Mouse (Mus musculus): ENCODE measurements around the gene Lrrc32. TPM values are rescaled to one million over a fixed set of nuclear protein-coding genes. Genes with fewer than 3 reads are reported as not detected.

The Lrrc32 gene
- total RNA-seq (2017) = not detected in 2 replicates

GRCm38 (mm10) chr7:98489131-98489530, at the start of gene Lrrc32:
Gene Lrrc32, plus strand, starts transcription at chr7:98489283.
- 0 out of 2 replicates have a peak, but pooled peaks have one; percentile 6 for ATAC-seq (replicated peaks; ENCODE audit: low read depth, poor library complexity, severe bottlenecking)

GRCm38 (mm10) chr7:98439956-98440466, 49.1 kb upstream of the Lrrc32 start, which contains the start of gene Gucy2d:
Gene Gucy2d, plus strand, starts transcription at chr7:98440416.
- no peak for ATAC-seq (replicated peaks; ENCODE audit: low read depth, poor library complexity, severe bottlenecking)

GRCm38 (mm10) chr7:98446873-98447272, 42.2 kb upstream of the Lrrc32 start:
- no peak for ATAC-seq (replicated peaks; ENCODE audit: low read depth, poor library complexity, severe bottlenecking)

GRCm38 (mm10) chr7:98447585-98448308, 41.3 kb upstream of the Lrrc32 start:
- peak; percentile 87 for ATAC-seq (replicated peaks; ENCODE audit: low read depth, poor library complexity, severe bottlenecking)

GRCm38 (mm10) chr7:98448309-98448630, 40.8 kb upstream of the Lrrc32 start:
- ATAC-seq (replicated peaks; ENCODE audit: low read depth, poor library complexity, severe bottlenecking) = no peak

GRCm38 (mm10) chr7:98449696-98450095, 39.4 kb upstream of the Lrrc32 start:
- ATAC-seq (replicated peaks; ENCODE audit: low read depth, poor library complexity, severe bottlenecking) = no peak

- no peak for ATAC-seq (replicated peaks; ENCODE audit: low read depth, poor library complexity, severe bottlenecking)
Measured at GRCm38 (mm10) chr7:98454397-98455120, 34.5 kb upstream of the Lrrc32 start.

GRCm38 (mm10) chr7:98460319-98460718, 28.8 kb upstream of the Lrrc32 start:
- no peak for ATAC-seq (replicated peaks; ENCODE audit: low read depth, poor library complexity, severe bottlenecking)

- ATAC-seq (replicated peaks; ENCODE audit: low read depth, poor library complexity, severe bottlenecking) = no peak
Measured at GRCm38 (mm10) chr7:98469089-98469488, 20.0 kb upstream of the Lrrc32 start.

GRCm38 (mm10) chr7:98472529-98472928, 16.6 kb upstream of the Lrrc32 start:
- ATAC-seq (replicated peaks; ENCODE audit: low read depth, poor library complexity, severe bottlenecking) = no peak

- no peak for ATAC-seq (replicated peaks; ENCODE audit: low read depth, poor library complexity, severe bottlenecking)
Measured at GRCm38 (mm10) chr7:98474558-98474957, 14.5 kb upstream of the Lrrc32 start.

GRCm38 (mm10) chr7:98477153-98477552, 11.9 kb upstream of the Lrrc32 start:
- no peak for ATAC-seq (replicated peaks; ENCODE audit: low read depth, poor library complexity, severe bottlenecking)

GRCm38 (mm10) chr7:98480481-98480880, 8.6 kb upstream of the Lrrc32 start:
- no peak for ATAC-seq (replicated peaks; ENCODE audit: low read depth, poor library complexity, severe bottlenecking)

GRCm38 (mm10) chr7:98481066-98481734, 7.9 kb upstream of the Lrrc32 start:
- ATAC-seq (replicated peaks; ENCODE audit: low read depth, poor library complexity, severe bottlenecking) = peak; percentile 80

GRCm38 (mm10) chr7:98481861-98482260, 7.2 kb upstream of the Lrrc32 start:
- no peak for ATAC-seq (replicated peaks; ENCODE audit: low read depth, poor library complexity, severe bottlenecking)

- no peak for ATAC-seq (replicated peaks; ENCODE audit: low read depth, poor library complexity, severe bottlenecking)
Measured at GRCm38 (mm10) chr7:98482551-98483267, 6.4 kb upstream of the Lrrc32 start.

GRCm38 (mm10) chr7:98483268-98483607, 5.8 kb upstream of the Lrrc32 start:
- ATAC-seq (replicated peaks; ENCODE audit: low read depth, poor library complexity, severe bottlenecking) = no peak

GRCm38 (mm10) chr7:98484878-98485277, 4.2 kb upstream of the Lrrc32 start:
- no peak for ATAC-seq (replicated peaks; ENCODE audit: low read depth, poor library complexity, severe bottlenecking)

GRCm38 (mm10) chr7:98485508-98485907, 3.6 kb upstream of the Lrrc32 start:
- ATAC-seq (replicated peaks; ENCODE audit: low read depth, poor library complexity, severe bottlenecking) = no peak

GRCm38 (mm10) chr7:98486471-98486917, 2.6 kb upstream of the Lrrc32 start:
- ATAC-seq (replicated peaks; ENCODE audit: low read depth, poor library complexity, severe bottlenecking) = no peak

Measured in common myeloid progenitor, adult 5-6 weeks (primary cell).